Mouse (Mus musculus): ENCODE measurements around the gene Prn.

The Prn gene

GRCm38 (mm10) chr2:131909683-131910572 is at the start of gene Prn, which contains the start of gene Prnp:
Gene Prn, plus strand, starts transcription at chr2:131909957.
Gene Prnp, plus strand, starts transcription at chr2:131909928.
- peak; percentile 95 to 96 for DNase-seq (ENCODE audit: low spot score in 2 of 2)

- DNase-seq (ENCODE audit: low spot score in 2 of 2), result peak in 1 of 2 experiments; percentile 54
Measured at GRCm38 (mm10) chr2:131862617-131863275, 47.0 kb upstream of the Prn start.

GRCm38 (mm10) chr2:131863472-131863871 is 46.3 kb upstream of the Prn start:
- DNase-seq (ENCODE audit: low spot score in 2 of 2), result peak in 1 of 2 experiments; percentile 45

GRCm38 (mm10) chr2:131864262-131864796 is 45.4 kb upstream of the Prn start:
- DNase-seq (ENCODE audit: low spot score in 2 of 2), result no peak

GRCm38 (mm10) chr2:131866676-131867075 is 43.1 kb upstream of the Prn start:
- no peak for DNase-seq (ENCODE audit: low spot score in 2 of 2)

- no peak for DNase-seq (ENCODE audit: low spot score in 2 of 2)
Measured at GRCm38 (mm10) chr2:131868983-131869382, 40.8 kb upstream of the Prn start.

- no peak for DNase-seq (ENCODE audit: low spot score in 2 of 2)
Measured at GRCm38 (mm10) chr2:131873376-131873775, 36.4 kb upstream of the Prn start.

- DNase-seq (ENCODE audit: low spot score in 2 of 2), result no peak
Measured at GRCm38 (mm10) chr2:131876551-131877265, 33.0 kb upstream of the Prn start.

GRCm38 (mm10) chr2:131881766-131882165 is 28.0 kb upstream of the Prn start:
- no peak for DNase-seq (ENCODE audit: low spot score in 2 of 2)

- DNase-seq (ENCODE audit: low spot score in 2 of 2), result peak; percentile 64 to 90
Measured at GRCm38 (mm10) chr2:131883136-131883535, 26.6 kb upstream of the Prn start.

GRCm38 (mm10) chr2:131886503-131887160 is 23.1 kb upstream of the Prn start:
- DNase-seq (ENCODE audit: low spot score in 2 of 2), result no peak

GRCm38 (mm10) chr2:131888233-131888632 is 21.5 kb upstream of the Prn start:
- no peak for DNase-seq (ENCODE audit: low spot score in 2 of 2)

- no peak for DNase-seq (ENCODE audit: low spot score in 2 of 2)
Measured at GRCm38 (mm10) chr2:131892534-131892933, 17.2 kb upstream of the Prn start.

- no peak for DNase-seq (ENCODE audit: low spot score in 2 of 2)
Measured at GRCm38 (mm10) chr2:131895106-131895505, 14.7 kb upstream of the Prn start.

GRCm38 (mm10) chr2:131896011-131896410 is 13.7 kb upstream of the Prn start:
- no peak for DNase-seq (ENCODE audit: low spot score in 2 of 2)

- DNase-seq (ENCODE audit: low spot score in 2 of 2), result peak in 1 of 2 experiments; percentile 24
Measured at GRCm38 (mm10) chr2:131897336-131898109, 12.2 kb upstream of the Prn start.

- no peak for DNase-seq (ENCODE audit: low spot score in 2 of 2)
Measured at GRCm38 (mm10) chr2:131902423-131902822, 7.3 kb upstream of the Prn start.

- DNase-seq (ENCODE audit: low spot score in 2 of 2), result peak in 1 of 2 experiments; percentile 19
Measured at GRCm38 (mm10) chr2:131902867-131903266, 6.9 kb upstream of the Prn start.

- no peak for DNase-seq (ENCODE audit: low spot score in 2 of 2)
Measured at GRCm38 (mm10) chr2:131905025-131905424, 4.7 kb upstream of the Prn start.

GRCm38 (mm10) chr2:131905776-131906175 is 4.0 kb upstream of the Prn start:
- DNase-seq (ENCODE audit: low spot score in 2 of 2), result no peak

GRCm38 (mm10) chr2:131906266-131906665 is 3.5 kb upstream of the Prn start:
- no peak for DNase-seq (ENCODE audit: low spot score in 2 of 2)
